Mouse (Mus musculus) CD4-positive, CD25-positive, alpha-beta regulatory T cell, adult 2 months (primary cell): ENCODE results near the gene Cherp.

Experiments used
- DNase-seq: peaks from one replicate; pipeline ENCODE4 v3.0.0-alpha.2; 2012; ENCODE audit warnings: low read depth, low spot score

The Cherp gene

GRCm38 (mm10) chr8:72413839-72414238 is 61.2 kb downstream of the Cherp start:
- no peak for DNase-seq
